Comparison of ENCODE assay signal across 10 mouse cellular contexts in the genomic region with DNA sequence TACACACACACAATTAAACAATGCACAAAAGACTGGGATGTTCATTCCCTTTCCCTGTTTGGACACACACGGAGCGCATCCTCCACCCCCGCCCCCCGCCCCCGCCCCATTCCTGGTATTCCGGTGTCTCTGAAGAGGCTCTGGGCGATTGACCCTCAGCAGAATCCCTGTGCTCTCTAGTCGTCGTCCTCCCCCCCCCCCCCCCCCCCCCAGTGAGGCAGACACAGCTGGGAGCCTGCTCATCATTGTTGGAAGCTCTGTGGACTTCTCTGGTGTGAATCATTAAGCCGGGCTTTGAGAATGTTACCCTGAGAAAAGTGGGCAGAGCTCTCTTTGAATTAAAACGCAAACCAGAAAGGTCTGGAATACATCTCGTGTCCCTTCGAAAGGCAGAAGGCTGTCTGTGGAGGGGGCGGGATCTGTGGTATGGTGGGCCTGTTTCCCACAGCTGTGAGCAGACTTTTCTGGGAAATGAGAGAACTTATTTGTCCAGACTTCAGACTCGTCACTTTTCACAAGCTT. TPM values are rescaled to one million over a fixed set of nuclear protein-coding genes. Genes with fewer than 3 reads are reported as not detected.
DNase-seq lines count a peak whose midpoint lies in the region; ATAC-seq and TF ChIP-seq lines count a peak whose summit lies in the region.
"Had no signal": no experiment of that assay in that cellular context is flagged by ENCODE, and none has a peak within 500 bp of the region (broad histone marks: within the 10 kb centered on the region; RNA-seq: fewer than 3 reads in every experiment).

No protein-coding gene starts in this region.

- peak; percentile 25 for DNase-seq in forebrain, embryonic 10.5 days (ENCODE audit: extremely low spot score, low spot score)
- no peak for DNase-seq in forebrain, postnatal 0 days
- DNase-seq in liver, embryonic 11.5 days (ENCODE audit: low spot score), result no peak
- no peak for DNase-seq in hindbrain, embryonic 11.5 days (ENCODE audit: low spot score)
- no peak for DNase-seq in midbrain, embryonic 14.5 days
- no peak for DNase-seq in gastrocnemius, postnatal 4 days (ENCODE audit: low spot score in 2 of 2)
- no peak for DNase-seq in natural killer cell, adult 2 months (ENCODE audit: low spot score in 2 of 2)
- DNase-seq: cerebellum, adult 9-10 months had no signal

- no peaks in the 10 kb centered on the region for H3K9me3 ChIP-seq in forebrain, embryonic 10.5 days
- H3K9me3 ChIP-seq in forebrain, postnatal 0 days (ENCODE audit: low read length), result no peaks in the 10 kb centered on the region
- no peaks in the 10 kb centered on the region for H3K9me3 ChIP-seq in liver, embryonic 11.5 days (ENCODE audit: control insufficient read depth, low read length)
- H3K9me3 ChIP-seq in liver, embryonic 12.5 days (replicated peaks), result no peaks in the 10 kb centered on the region
- H3K9me3 ChIP-seq in hindbrain, embryonic 11.5 days (ENCODE audit: control insufficient read depth, low read length), result no peaks in the 10 kb centered on the region
- no peaks in the 10 kb centered on the region for H3K9me3 ChIP-seq in midbrain, embryonic 14.5 days (ENCODE audit: control insufficient read depth, low read length)
- H3K9me3 ChIP-seq: liver, embryonic 15.5 days had no signal

- peaks cover 11% of the 10 kb centered on the region for H3K4me1 ChIP-seq in forebrain, embryonic 10.5 days
- H3K4me1 ChIP-seq in forebrain, postnatal 0 days (ENCODE audit: insufficient read depth), result no peaks in the 10 kb centered on the region
- H3K4me1 ChIP-seq in liver, embryonic 11.5 days (replicated peaks; ENCODE audit: control insufficient read depth, insufficient read depth, low read length), result no peaks in the 10 kb centered on the region
- H3K4me1 ChIP-seq in liver, embryonic 12.5 days, result no peaks in the 10 kb centered on the region
- H3K4me1 ChIP-seq in hindbrain, embryonic 11.5 days (replicated peaks; ENCODE audit: control insufficient read depth, insufficient read depth, low read length), result no peaks in the 10 kb centered on the region
- H3K4me1 ChIP-seq in midbrain, embryonic 14.5 days (ENCODE audit: control insufficient read depth, insufficient read depth, low read length), result no peaks in the 10 kb centered on the region
- H3K4me1 ChIP-seq: liver, embryonic 15.5 days had no signal

- TF ChIP-seq CTCF in forebrain, postnatal 0 days (IDR thresholded peaks at IDR 0.05; ENCODE audit: low read depth), result no peak

- peak overlapping the region; percentile 12; the same call in 1 of the 2 replicates for H3K4me3 ChIP-seq in forebrain, embryonic 10.5 days
- no peak overlapping the region for H3K4me3 ChIP-seq in forebrain, postnatal 0 days (ENCODE audit: low read depth, low read length)
- H3K4me3 ChIP-seq in liver, embryonic 11.5 days (ENCODE audit: low read depth, low read length), result no peak overlapping the region
- H3K4me3 ChIP-seq in liver, embryonic 12.5 days, result no peak overlapping the region
- H3K4me3 ChIP-seq in hindbrain, embryonic 11.5 days (ENCODE audit: low read depth, low read length), result no peak overlapping the region
- H3K4me3 ChIP-seq in midbrain, embryonic 14.5 days (replicated peaks; ENCODE audit: low read depth, low read length), result no peak overlapping the region
- H3K4me3 ChIP-seq: liver, embryonic 15.5 days had no signal

- no peak overlapping the region for H3K9ac ChIP-seq in forebrain, postnatal 0 days
- H3K9ac ChIP-seq in liver, embryonic 11.5 days (ENCODE audit: low read depth, low read length), result no peak overlapping the region
- H3K9ac ChIP-seq in liver, embryonic 12.5 days, result no peak overlapping the region
- H3K9ac ChIP-seq in hindbrain, embryonic 11.5 days (ENCODE audit: low read depth, low read length), result no peak overlapping the region
- no peak overlapping the region for H3K9ac ChIP-seq in midbrain, embryonic 14.5 days (replicated peaks; ENCODE audit: low read length)
- H3K9ac ChIP-seq: liver, embryonic 15.5 days had no signal

- H3K27ac ChIP-seq in forebrain, embryonic 10.5 days, result peak overlapping the region; percentile 48; the same call in 1 of the 2 replicates
- no peak overlapping the region for H3K27ac ChIP-seq in forebrain, postnatal 0 days (ENCODE audit: low read depth, low read length)
- H3K27ac ChIP-seq in liver, embryonic 11.5 days (ENCODE audit: low read depth, low read length), result no peak overlapping the region
- no peak overlapping the region for H3K27ac ChIP-seq in liver, embryonic 12.5 days
- H3K27ac ChIP-seq in hindbrain, embryonic 11.5 days (ENCODE audit: low read depth, low read length), result no peak overlapping the region
- H3K27ac ChIP-seq in midbrain, embryonic 14.5 days (replicated peaks; ENCODE audit: low read depth, low read length), result no peak overlapping the region
- H3K27ac ChIP-seq: liver, embryonic 15.5 days had no signal

- no peaks in the 10 kb centered on the region for H3K36me3 ChIP-seq in forebrain, embryonic 10.5 days (replicated peaks)
- H3K36me3 ChIP-seq in forebrain, postnatal 0 days (ENCODE audit: insufficient read depth), result no peaks in the 10 kb centered on the region
- no peaks in the 10 kb centered on the region for H3K36me3 ChIP-seq in liver, embryonic 11.5 days (ENCODE audit: control insufficient read depth, insufficient read depth, low read length)
- H3K36me3 ChIP-seq in liver, embryonic 12.5 days, result no peaks in the 10 kb centered on the region
- H3K36me3 ChIP-seq in hindbrain, embryonic 11.5 days (ENCODE audit: control insufficient read depth, insufficient read depth, low read length), result no peaks in the 10 kb centered on the region
- no peaks in the 10 kb centered on the region for H3K36me3 ChIP-seq in midbrain, embryonic 14.5 days (ENCODE audit: control insufficient read depth, insufficient read depth, low read length)
- H3K36me3 ChIP-seq: liver, embryonic 15.5 days had no signal

- WGBS in forebrain, embryonic 10.5 days, result 9% methylated on average over 15 of the region's 15 CpGs
- 9% methylated on average over 15 of the region's 15 CpGs for WGBS in forebrain, postnatal 0 days
- 25% methylated on average over 15 of the region's 15 CpGs for WGBS in liver, embryonic 11.5 days
- WGBS in liver, embryonic 12.5 days (ENCODE audit: insufficient replicate concordance), result 34% methylated on average over 15 of the region's 15 CpGs
- WGBS in hindbrain, embryonic 11.5 days, result 4% methylated on average over 14 of the region's 15 CpGs
- WGBS in midbrain, embryonic 14.5 days, result 5% methylated on average over 15 of the region's 15 CpGs

- H3K27me3 ChIP-seq in forebrain, embryonic 10.5 days (ENCODE audit: poor library complexity, severe bottlenecking), result no peaks in the 10 kb centered on the region
- no peaks in the 10 kb centered on the region for H3K27me3 ChIP-seq in forebrain, postnatal 0 days (ENCODE audit: insufficient read depth, low read length)
- no peaks in the 10 kb centered on the region for H3K27me3 ChIP-seq in liver, embryonic 11.5 days (replicated peaks; ENCODE audit: control insufficient read depth, insufficient read depth, low read length)
- H3K27me3 ChIP-seq in liver, embryonic 12.5 days (replicated peaks), result no peaks in the 10 kb centered on the region
- no peaks in the 10 kb centered on the region for H3K27me3 ChIP-seq in hindbrain, embryonic 11.5 days (ENCODE audit: control insufficient read depth, insufficient read depth, low read length)
- H3K27me3 ChIP-seq in midbrain, embryonic 14.5 days (ENCODE audit: control insufficient read depth, insufficient read depth, low read length), result no peaks in the 10 kb centered on the region
- H3K27me3 ChIP-seq: liver, embryonic 15.5 days had no signal

- ATAC-seq in forebrain, postnatal 0 days, result no peak; the same call in 1 of the 2 replicates
- no peak for ATAC-seq in liver, embryonic 11.5 days (replicated peaks; ENCODE audit: low FRiP score)
- ATAC-seq in liver, embryonic 12.5 days, result no peak
- ATAC-seq in hindbrain, embryonic 11.5 days (ENCODE audit: low FRiP score), result peak; percentile 63; the same call in 1 of the 2 replicates
- no peak for ATAC-seq in midbrain, embryonic 14.5 days (ENCODE audit: low FRiP score, low TSS enrichment)

- no peak overlapping the region for H3K4me2 ChIP-seq in forebrain, postnatal 0 days (ENCODE audit: low read depth)
- H3K4me2 ChIP-seq in liver, embryonic 11.5 days, result 0 out of 2 replicates have a peak overlapping the region, but pooled peaks have one; percentile 9
- H3K4me2 ChIP-seq in liver, embryonic 12.5 days, result no peak overlapping the region
- no peak overlapping the region for H3K4me2 ChIP-seq in hindbrain, embryonic 11.5 days (replicated peaks; ENCODE audit: low read depth, low read length)
- H3K4me2 ChIP-seq in midbrain, embryonic 14.5 days (ENCODE audit: low read length), result peak overlapping the region; percentile 22
- H3K4me2 ChIP-seq: liver, embryonic 15.5 days had no signal

RNA-seq across cellular contexts. Expression of a gene that starts 31.8 kb away (rescaled TPM):
- polyA plus RNA-seq in forebrain, embryonic 10.5 days (2016; fragmentation: Nextera tagmentation; extraction: Ambion mirVana), result 24.6 and 26.1 TPM in 2 replicates
- total RNA-seq in forebrain, postnatal 0 days (2014; rRNA removed), result 10.3 and 13.4 TPM in 2 replicates
- 12.4 and 13.8 TPM in 2 replicates for polyA plus RNA-seq in forebrain, postnatal 0 days (2015; fragmentation: Nextera tagmentation; extraction: Ambion mirVana)
- 4.1 and 6.3 TPM in 2 replicates for polyA plus RNA-seq in liver, embryonic 11.5 days (2014; fragmentation: Nextera tagmentation; extraction: Ambion mirVana)
- 6.6 TPM in 2 replicates for polyA plus RNA-seq in liver, embryonic 12.5 days (2016; fragmentation: Nextera tagmentation; extraction: Ambion mirVana)
- 9.2 and 13.0 TPM in 2 replicates for polyA plus RNA-seq in hindbrain, embryonic 11.5 days (2014; fragmentation: Nextera tagmentation; extraction: Ambion mirVana)
- 10.4 and 11.1 TPM in 2 replicates for polyA plus RNA-seq in midbrain, embryonic 14.5 days (2014; fragmentation: Nextera tagmentation; extraction: Ambion mirVana)
- total RNA-seq in gastrocnemius, postnatal 4 days (2021), result 10 to 100 TPM; 29.7 to 32.1 TPM

Comparison
In these comparisons a context has a peak if more than half of its experiments do, and no peak if none do; other contexts are left out.
1. H3K4me2 ChIP-seq: peak in liver, embryonic 11.5 days (single experiment) and midbrain, embryonic 14.5 days (single experiment); none in forebrain, postnatal 0 days (single experiment), liver, embryonic 12.5 days (single experiment) and hindbrain, embryonic 11.5 days (single experiment).